Mouse (Mus musculus) liver, embryonic 14.5 days (tissue): Measurements from ENCODE around the gene Rnf166.

ENCODE experiments used
- CTCF ChIP-seq: IDR thresholded peaks from 2 replicates; pipeline ENCODE4 v1.5.1; 2016; ENCODE audit warnings: antibody characterized with exemption, low read depth, control low read depth
- EP300 ChIP-seq: IDR thresholded peaks from 2 replicates; pipeline ENCODE4 v1.6.1; 2016; ENCODE audit warnings: antibody characterized with exemption, low read depth

- TF ChIP-seq CTCF = no peak
- TF ChIP-seq EP300 = no peak
These were observed 15.9 kb downstream of the Rnf166 start for GRCm38 (mm10) chr8:122459990-122460389.
